Mouse (Mus musculus): Measurements from ENCODE around the gene Uggt1. TPM values are rescaled to one million over a fixed set of nuclear protein-coding genes. Genes with fewer than 3 reads are reported as not detected.
A peak's percentile ranks its signal among the peaks of the same experiment; 100 is the strongest.

Gene Uggt1
- 59.8 and 65.4 TPM in 2 replicates for polyA plus RNA-seq (2014; fragmentation: Nextera tagmentation; extraction: Ambion mirVana)

GRCm38 (mm10) chr1:36244058-36244827 is at the start of gene Uggt1:
Uggt1 (minus strand) TSS chr1:36244720.
- peak within 1 kb of the TSS; percentile 86 for H3K4me3 ChIP-seq (replicated peaks; ENCODE audit: low read length)
- H3K4me1 ChIP-seq (replicated peaks; ENCODE audit: control insufficient read depth, insufficient read depth, low read length) = peaks cover 13% of the 10 kb centered on the region
- ATAC-seq (ENCODE audit: low FRiP score) = peak; percentile 98
- DNase-seq (ENCODE audit: low spot score) = peak; percentile 92
- no peaks in the 10 kb centered on the region for H3K36me3 ChIP-seq (replicated peaks; ENCODE audit: control insufficient read depth, insufficient read depth)
- peak within 1 kb of the TSS; percentile 90 for H3K4me2 ChIP-seq (replicated peaks)
- no peaks in the 10 kb centered on the region for H3K9me3 ChIP-seq (ENCODE audit: control insufficient read depth, low read length)
- H3K27me3 ChIP-seq (ENCODE audit: control insufficient read depth, insufficient read depth, low read length) = no peaks in the 10 kb centered on the region
- peak within 1 kb of the TSS; percentile 84 for H3K27ac ChIP-seq
- peak within 1 kb of the TSS; percentile 85 for H3K9ac ChIP-seq
- 2% methylated on average over 48 of the region's 49 CpGs for WGBS

- Histone ChIP-seq H3K36me3 (replicated peaks; ENCODE audit: control insufficient read depth, insufficient read depth) (no peaks in the 10 kb centered on the region), H3K4me2 (replicated peaks) (no peak overlapping the region), H3K27ac (no peak overlapping the region), H3K4me3 (replicated peaks; ENCODE audit: low read length) (no peak overlapping the region), H3K4me1 (replicated peaks; ENCODE audit: control insufficient read depth, insufficient read depth, low read length) (no peaks in the 10 kb centered on the region), H3K9ac (no peak overlapping the region), H3K9me3 (ENCODE audit: control insufficient read depth, low read length) (no peaks in the 10 kb centered on the region), H3K27me3 (ENCODE audit: control insufficient read depth, insufficient read depth, low read length) (no peaks in the 10 kb centered on the region)
- 88% methylated on average over 8 of the region's 8 CpGs for WGBS
- ATAC-seq (ENCODE audit: low FRiP score) (no peak), DNase-seq (ENCODE audit: low spot score) (no peak)
These were observed 49.0 kb upstream of the Uggt1 start for GRCm38 (mm10) chr1:36293470-36293869.

- Histone ChIP-seq H3K36me3 (replicated peaks; ENCODE audit: control insufficient read depth, insufficient read depth) (no peaks in the 10 kb centered on the region), H3K4me3 (replicated peaks; ENCODE audit: low read length) (no peak overlapping the region), H3K27ac (no peak overlapping the region), H3K4me1 (replicated peaks; ENCODE audit: control insufficient read depth, insufficient read depth, low read length) (no peaks in the 10 kb centered on the region), H3K27me3 (ENCODE audit: control insufficient read depth, insufficient read depth, low read length) (no peaks in the 10 kb centered on the region), H3K9me3 (ENCODE audit: control insufficient read depth, low read length) (no peaks in the 10 kb centered on the region), H3K4me2 (replicated peaks) (no peak overlapping the region), H3K9ac (no peak overlapping the region)
- no peak for DNase-seq (ENCODE audit: low spot score)
- ATAC-seq (ENCODE audit: low FRiP score) = no peak
- WGBS = 88% methylated on average over 6 of the region's 6 CpGs
These were observed 37.3 kb upstream of the Uggt1 start for GRCm38 (mm10) chr1:36281849-36282248.

- ATAC-seq (ENCODE audit: low FRiP score) = no peak
- Histone ChIP-seq H3K4me1 (replicated peaks; ENCODE audit: control insufficient read depth, insufficient read depth, low read length) (no peaks in the 10 kb centered on the region), H3K36me3 (replicated peaks; ENCODE audit: control insufficient read depth, insufficient read depth) (no peaks in the 10 kb centered on the region), H3K4me2 (replicated peaks) (no peak overlapping the region), H3K9me3 (ENCODE audit: control insufficient read depth, low read length) (no peaks in the 10 kb centered on the region), H3K27me3 (ENCODE audit: control insufficient read depth, insufficient read depth, low read length) (no peaks in the 10 kb centered on the region), H3K4me3 (replicated peaks; ENCODE audit: low read length) (no peak overlapping the region), H3K27ac (no peak overlapping the region), H3K9ac (no peak overlapping the region)
- 85% methylated on average over 3 of the region's 3 CpGs for WGBS
- no peak for DNase-seq (ENCODE audit: low spot score)
These were observed 36.4 kb upstream of the Uggt1 start for GRCm38 (mm10) chr1:36280938-36281337.

GRCm38 (mm10) chr1:36279202-36279601 is 34.7 kb upstream of the Uggt1 start:
- 25% methylated on average over 3 of the region's 3 CpGs for WGBS
- H3K4me2 ChIP-seq (replicated peaks) = no peak overlapping the region
- H3K9me3 ChIP-seq (ENCODE audit: control insufficient read depth, low read length) = no peaks in the 10 kb centered on the region
- H3K4me3 ChIP-seq (replicated peaks; ENCODE audit: low read length) = no peak overlapping the region
- DNase-seq (ENCODE audit: low spot score) = peak; percentile 88
- no peak overlapping the region for H3K27ac ChIP-seq
- no peaks in the 10 kb centered on the region for H3K4me1 ChIP-seq (replicated peaks; ENCODE audit: control insufficient read depth, insufficient read depth, low read length)
- H3K36me3 ChIP-seq (replicated peaks; ENCODE audit: control insufficient read depth, insufficient read depth) = no peaks in the 10 kb centered on the region
- H3K27me3 ChIP-seq (ENCODE audit: control insufficient read depth, insufficient read depth, low read length) = no peaks in the 10 kb centered on the region
- peak; percentile 27; the same call in 1 of the 2 replicates for ATAC-seq (ENCODE audit: low FRiP score)
- H3K9ac ChIP-seq = no peak overlapping the region

GRCm38 (mm10) chr1:36277267-36278060 is 32.9 kb upstream of the Uggt1 start:
- Histone ChIP-seq H3K4me1 (replicated peaks; ENCODE audit: control insufficient read depth, insufficient read depth, low read length) (no peaks in the 10 kb centered on the region), H3K4me2 (replicated peaks) (no peak overlapping the region), H3K4me3 (replicated peaks; ENCODE audit: low read length) (no peak overlapping the region), H3K27ac (no peak overlapping the region), H3K9ac (no peak overlapping the region), H3K9me3 (ENCODE audit: control insufficient read depth, low read length) (no peaks in the 10 kb centered on the region), H3K27me3 (ENCODE audit: control insufficient read depth, insufficient read depth, low read length) (no peaks in the 10 kb centered on the region), H3K36me3 (replicated peaks; ENCODE audit: control insufficient read depth, insufficient read depth) (no peaks in the 10 kb centered on the region)
- DNase-seq (ENCODE audit: low spot score) (peak; percentile 56), ATAC-seq (ENCODE audit: low FRiP score) (no peak)
- 26% methylated on average over 7 of the region's 7 CpGs for WGBS

GRCm38 (mm10) chr1:36275635-36276389 is 31.3 kb upstream of the Uggt1 start:
- Histone ChIP-seq H3K4me1 (replicated peaks; ENCODE audit: control insufficient read depth, insufficient read depth, low read length) (no peaks in the 10 kb centered on the region), H3K36me3 (replicated peaks; ENCODE audit: control insufficient read depth, insufficient read depth) (no peaks in the 10 kb centered on the region), H3K27me3 (ENCODE audit: control insufficient read depth, insufficient read depth, low read length) (no peaks in the 10 kb centered on the region), H3K4me2 (replicated peaks) (no peak overlapping the region), H3K4me3 (replicated peaks; ENCODE audit: low read length) (no peak overlapping the region), H3K27ac (no peak overlapping the region), H3K9me3 (ENCODE audit: control insufficient read depth, low read length) (no peaks in the 10 kb centered on the region), H3K9ac (no peak overlapping the region)
- no peak for ATAC-seq (ENCODE audit: low FRiP score)
- no peak for DNase-seq (ENCODE audit: low spot score)
- WGBS = 67% methylated on average over 13 of the region's 13 CpGs

GRCm38 (mm10) chr1:36274455-36274854 is 29.9 kb upstream of the Uggt1 start, which contains the start of gene Neurl3:
Neurl3 (minus strand) TSS chr1:36274679.
- H3K9me3 ChIP-seq (ENCODE audit: control insufficient read depth, low read length) = no peaks in the 10 kb centered on the region
- ATAC-seq (ENCODE audit: low FRiP score) (no peak), DNase-seq (ENCODE audit: low spot score) (no peak)
- H3K9ac ChIP-seq = no peak within 1 kb of the TSS
- H3K4me3 ChIP-seq (replicated peaks; ENCODE audit: low read length) = no peak within 1 kb of the TSS
- 0 out of 2 replicates have a peak, but pooled peaks cover under 1% of the 10 kb centered on the region for H3K27me3 ChIP-seq (ENCODE audit: control insufficient read depth, insufficient read depth, low read length)
- WGBS = 87% methylated on average over 5 of the region's 5 CpGs
- no peak within 1 kb of the TSS for H3K4me2 ChIP-seq (replicated peaks)
- H3K27ac ChIP-seq = no peak within 1 kb of the TSS
- no peaks in the 10 kb centered on the region for H3K36me3 ChIP-seq (replicated peaks; ENCODE audit: control insufficient read depth, insufficient read depth)
- H3K4me1 ChIP-seq (replicated peaks; ENCODE audit: control insufficient read depth, insufficient read depth, low read length) = no peaks in the 10 kb centered on the region

GRCm38 (mm10) chr1:36273288-36273687 is 28.8 kb upstream of the Uggt1 start:
- DNase-seq (ENCODE audit: low spot score) = no peak
- no peak overlapping the region for H3K4me3 ChIP-seq (replicated peaks; ENCODE audit: low read length)
- H3K4me1 ChIP-seq (replicated peaks; ENCODE audit: control insufficient read depth, insufficient read depth, low read length) = no peaks in the 10 kb centered on the region
- H3K27ac ChIP-seq = no peak overlapping the region
- H3K4me2 ChIP-seq (replicated peaks) = no peak overlapping the region
- 39% methylated on average over 9 of the region's 9 CpGs for WGBS
- H3K36me3 ChIP-seq (replicated peaks; ENCODE audit: control insufficient read depth, insufficient read depth) = no peaks in the 10 kb centered on the region
- no peaks in the 10 kb centered on the region for H3K9me3 ChIP-seq (ENCODE audit: control insufficient read depth, low read length)
- ATAC-seq (ENCODE audit: low FRiP score) = no peak
- H3K27me3 ChIP-seq (ENCODE audit: control insufficient read depth, insufficient read depth, low read length) = 0 out of 2 replicates have a peak, but pooled peaks cover 5% of the 10 kb centered on the region
- no peak overlapping the region for H3K9ac ChIP-seq

Measured in hindbrain, embryonic 14.5 days (tissue).